In the genomic region with DNA sequence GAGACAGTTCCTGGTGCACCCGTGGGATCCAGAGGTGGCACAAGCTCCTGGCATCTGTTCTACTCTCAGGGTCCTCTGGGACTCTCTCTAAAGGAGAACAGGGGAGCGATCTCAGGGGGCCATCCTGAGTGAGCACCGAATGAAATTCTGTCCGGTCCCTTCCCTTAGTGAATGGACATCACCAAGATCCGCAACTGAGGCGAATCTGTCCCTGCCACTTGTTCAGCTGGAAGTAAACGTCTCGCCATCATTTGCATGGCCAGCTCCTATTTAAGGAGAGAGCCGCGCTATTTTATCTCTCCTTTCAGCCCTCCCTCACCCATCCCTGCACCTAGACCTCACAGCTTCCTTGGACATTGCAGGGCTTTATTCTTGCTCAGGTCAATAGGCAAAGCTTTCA, we compare ENCODE assay signal across 10 mouse cellular contexts. TPM values are rescaled to one million over a fixed set of nuclear protein-coding genes. Genes with fewer than 3 reads are reported as not detected.
A peak's percentile ranks its signal among the peaks of the same experiment; 100 is the strongest.
DNase-seq lines count a peak whose midpoint lies in the region; ATAC-seq lines count a peak whose summit lies in the region.
"Had no signal": no experiment of that assay in that cellular context is flagged by ENCODE, and none has a peak within 500 bp of the region (broad histone marks: within the 10 kb centered on the region; RNA-seq: fewer than 3 reads in every experiment).

No protein-coding gene starts in this region.

- peak overlapping the region; percentile 69 for H3K4me2 ChIP-seq in heart, embryonic 16.5 days (ENCODE audit: low read depth, low read length)
- peak overlapping the region; percentile 94 for H3K4me2 ChIP-seq in forebrain, embryonic 14.5 days (ENCODE audit: low read length)
- peak overlapping the region; percentile 78 for H3K4me2 ChIP-seq in midbrain, embryonic 11.5 days

- H3K9me3 ChIP-seq in heart, embryonic 16.5 days (replicated peaks; ENCODE audit: control insufficient read depth, low read length): no peaks in the 10 kb centered on the region
- no peaks in the 10 kb centered on the region for H3K9me3 ChIP-seq in forebrain, embryonic 14.5 days (replicated peaks; ENCODE audit: control insufficient read depth, low read length)
- H3K9me3 ChIP-seq in midbrain, embryonic 11.5 days (ENCODE audit: control insufficient read depth, low read length): no peaks in the 10 kb centered on the region

- intact Hi-C loops in heart, postnatal 36 days (cut with DNase I): no loop called here

- H3K9ac ChIP-seq in heart, embryonic 16.5 days (ENCODE audit: low read length): no peak overlapping the region
- peak overlapping the region; percentile 67 for H3K9ac ChIP-seq in forebrain, embryonic 14.5 days (ENCODE audit: low read length)
- H3K9ac ChIP-seq in midbrain, embryonic 11.5 days (ENCODE audit: low read length): peak overlapping the region; percentile 69

- no peak for DNase-seq in heart, postnatal 36 days
- DNase-seq in cerebellum, postnatal 25 days: peak; percentile 50 to 60
- DNase-seq in forebrain, embryonic 14.5 days (ENCODE audit: low spot score): peak; percentile 29
- no peak for DNase-seq in midbrain, embryonic 11.5 days (ENCODE audit: low spot score, missing footprints)
- DNase-seq in right cerebral cortex, postnatal 10 days (ENCODE audit: low spot score in 2 of 2): no peak
- no peak for DNase-seq in adrenal gland, adult 18-20 months (ENCODE audit: low spot score in 2 of 2)
- DNase-seq: heart, adult 18-20 months; lung, adult 18-20 months had no signal

- no peak overlapping the region for H3K27ac ChIP-seq in heart, embryonic 16.5 days (ENCODE audit: low read length)
- H3K27ac ChIP-seq in forebrain, embryonic 14.5 days (ENCODE audit: low read depth, low read length): no peak overlapping the region
- no peak overlapping the region for H3K27ac ChIP-seq in midbrain, embryonic 11.5 days (ENCODE audit: low read depth, low read length)

- H3K36me3 ChIP-seq in heart, embryonic 16.5 days (ENCODE audit: control insufficient read depth, insufficient read depth): no peaks in the 10 kb centered on the region
- H3K36me3 ChIP-seq in forebrain, embryonic 14.5 days (ENCODE audit: control insufficient read depth, insufficient read depth, low read length): no peaks in the 10 kb centered on the region
- H3K36me3 ChIP-seq in midbrain, embryonic 11.5 days (ENCODE audit: control insufficient read depth, insufficient read depth, low read length): no peaks in the 10 kb centered on the region

- peaks cover 8% of the 10 kb centered on the region for H3K4me1 ChIP-seq in heart, embryonic 16.5 days (ENCODE audit: control insufficient read depth, insufficient read depth, low read length)
- H3K4me1 ChIP-seq in forebrain, embryonic 14.5 days (ENCODE audit: control insufficient read depth, insufficient read depth, low read length): peaks cover 9% of the 10 kb centered on the region
- H3K4me1 ChIP-seq in midbrain, embryonic 11.5 days (ENCODE audit: control insufficient read depth, insufficient read depth, low read length): peaks cover 16% of the 10 kb centered on the region; the same call in 1 of the 2 replicates

- 17% methylated on average over 10 of the region's 10 CpGs for WGBS in heart, embryonic 16.5 days
- WGBS in forebrain, embryonic 14.5 days: 6% methylated on average over 10 of the region's 10 CpGs
- WGBS in midbrain, embryonic 11.5 days: 5% methylated on average over 10 of the region's 10 CpGs

- peaks cover 81% of the 10 kb centered on the region for H3K27me3 ChIP-seq in heart, embryonic 16.5 days (ENCODE audit: control insufficient read depth, insufficient read depth, low read length)
- H3K27me3 ChIP-seq in forebrain, embryonic 14.5 days (replicated peaks; ENCODE audit: control insufficient read depth, insufficient read depth, low read length): peaks cover 28% of the 10 kb centered on the region
- peaks cover 31% of the 10 kb centered on the region for H3K27me3 ChIP-seq in midbrain, embryonic 11.5 days (ENCODE audit: control insufficient read depth, insufficient read depth, low read length)

- ATAC-seq in heart, embryonic 16.5 days (replicated peaks; ENCODE audit: extremely low read depth, insufficient read depth, low FRiP score): no peak
- no peak for ATAC-seq in forebrain, embryonic 14.5 days
- 0 out of 2 replicates have a peak, but pooled peaks have one; percentile 1 for ATAC-seq in midbrain, embryonic 11.5 days (ENCODE audit: low FRiP score)
- ATAC-seq in megakaryocyte, adult 5-6 weeks (ENCODE audit: poor library complexity, severe bottlenecking): no peak

- H3K4me3 ChIP-seq in heart, embryonic 16.5 days (ENCODE audit: low read length): peak overlapping the region; percentile 62
- H3K4me3 ChIP-seq in forebrain, embryonic 14.5 days (ENCODE audit: low read depth, low read length): peak overlapping the region; percentile 50
- peak overlapping the region; percentile 64 for H3K4me3 ChIP-seq in midbrain, embryonic 11.5 days (ENCODE audit: low read depth, low read length)

RNA-seq across cellular contexts. Expression of gene Adcy1, which starts 0.7 kb away (rescaled TPM):
- polyA plus RNA-seq in heart, embryonic 16.5 days (2015; fragmentation: Nextera tagmentation; extraction: Ambion mirVana): 0.74 and 1.1 TPM in 2 replicates
- total RNA-seq in heart, postnatal 36 days (2021): 1 to 10 TPM; 1.6 to 2.0 TPM
- polyA plus RNA-seq in forebrain, embryonic 14.5 days (2014; fragmentation: Nextera tagmentation; extraction: Ambion mirVana): 5.0 and 7.9 TPM in 2 replicates
- polyA plus RNA-seq in midbrain, embryonic 11.5 days (2014; fragmentation: Nextera tagmentation; extraction: Ambion mirVana): 1.5 and 2.2 TPM in 2 replicates
- not detected in 2 replicates for total RNA-seq in megakaryocyte, adult 5-6 weeks (2015)
- total RNA-seq in megakaryocyte, adult 5-6 weeks (2017): not detected in 2 replicates
- 1 to 10 TPM; 3.9 to 4.4 TPM for total RNA-seq in adrenal gland, adult 18-20 months (2021)

Comparison
In these comparisons a context has a peak if more than half of its experiments do, and no peak if none do; other contexts are left out.
1. DNase-seq: peak in cerebellum, postnatal 25 days (2 of 2) and forebrain, embryonic 14.5 days (single experiment); none in heart, postnatal 36 days (0 of 2), midbrain, embryonic 11.5 days (single experiment), right cerebral cortex, postnatal 10 days (0 of 2) and adrenal gland, adult 18-20 months (0 of 2).
2. Peak in every context shown above with its lines, with median percentiles within 50 percentile points of each other: H3K4me2 ChIP-seq and H3K4me3 ChIP-seq.